Mouse (Mus musculus): Measurements from ENCODE around the gene Mical2. TPM values are rescaled to one million over a fixed set of nuclear protein-coding genes. Genes with fewer than 3 reads are reported as not detected.

Gene Mical2
- polyA plus RNA-seq, 1 experiment from 2014 or later = 2.5 TPM

GRCm38 (mm10) chr7:112228827-112229498, 3.3 kb downstream of the Mical2 start:
- H3K9me3 ChIP-seq (replicated peaks; ENCODE audit: control insufficient read depth, low read length) = no peaks in the 10 kb centered on the region
- H3K36me3 ChIP-seq (replicated peaks; ENCODE audit: control insufficient read depth, insufficient read depth, low read depth, low read length) = no peaks in the 10 kb centered on the region
- H3K4me2 ChIP-seq (ENCODE audit: low read depth, low read length) = no peak overlapping the region
- DNase-seq (ENCODE audit: low spot score) (peak; percentile 36), ATAC-seq (replicated peaks; ENCODE audit: insufficient number of reproducible peaks, low FRiP score, low TSS enrichment, low read depth) (no peak)
- no peak overlapping the region for H3K27ac ChIP-seq (replicated peaks; ENCODE audit: low read depth, low read length)
- H3K9ac ChIP-seq (replicated peaks; ENCODE audit: low read length) = no peak overlapping the region
- 66% methylated on average over 20 of the region's 20 CpGs for WGBS
- peaks cover 6% of the 10 kb centered on the region; the same call in 1 of the 2 replicates for H3K4me1 ChIP-seq (ENCODE audit: control insufficient read depth, insufficient read depth, low read length)
- H3K27me3 ChIP-seq (ENCODE audit: control insufficient read depth, insufficient read depth, low read length) = peaks cover 18% of the 10 kb centered on the region
- no peak overlapping the region for H3K4me3 ChIP-seq (ENCODE audit: low read depth, low read length)

- peaks cover 2% of the 10 kb centered on the region; the same call in 1 of the 2 replicates for H3K4me1 ChIP-seq (ENCODE audit: control insufficient read depth, insufficient read depth, low read length)
- DNase-seq (ENCODE audit: low spot score) (no peak), ATAC-seq (replicated peaks; ENCODE audit: insufficient number of reproducible peaks, low FRiP score, low TSS enrichment, low read depth) (no peak)
- H3K9ac ChIP-seq (replicated peaks; ENCODE audit: low read length) = no peak overlapping the region
- no peaks in the 10 kb centered on the region for H3K36me3 ChIP-seq (replicated peaks; ENCODE audit: control insufficient read depth, insufficient read depth, low read depth, low read length)
- WGBS = 85% methylated on average over 7 of the region's 7 CpGs
- peaks cover 12% of the 10 kb centered on the region for H3K27me3 ChIP-seq (ENCODE audit: control insufficient read depth, insufficient read depth, low read length)
- no peak overlapping the region for H3K4me2 ChIP-seq (ENCODE audit: low read depth, low read length)
- H3K9me3 ChIP-seq (replicated peaks; ENCODE audit: control insufficient read depth, low read length) = no peaks in the 10 kb centered on the region
- H3K4me3 ChIP-seq (ENCODE audit: low read depth, low read length) = no peak overlapping the region
- H3K27ac ChIP-seq (replicated peaks; ENCODE audit: low read depth, low read length) = no peak overlapping the region
These were observed 6.1 kb downstream of the Mical2 start for GRCm38 (mm10) chr7:112231731-112232130.

- H3K36me3 ChIP-seq (replicated peaks; ENCODE audit: control insufficient read depth, insufficient read depth, low read depth, low read length) = no peaks in the 10 kb centered on the region
- H3K4me1 ChIP-seq (ENCODE audit: control insufficient read depth, insufficient read depth, low read length) = peaks cover 2% of the 10 kb centered on the region; the same call in 1 of the 2 replicates
- ATAC-seq (replicated peaks; ENCODE audit: insufficient number of reproducible peaks, low FRiP score, low TSS enrichment, low read depth) (no peak), DNase-seq (ENCODE audit: low spot score) (peak; percentile 62)
- H3K9ac ChIP-seq (replicated peaks; ENCODE audit: low read length) = no peak overlapping the region
- no peak overlapping the region for H3K4me3 ChIP-seq (ENCODE audit: low read depth, low read length)
- H3K27me3 ChIP-seq (ENCODE audit: control insufficient read depth, insufficient read depth, low read length) = no peaks in the 10 kb centered on the region
- H3K9me3 ChIP-seq (replicated peaks; ENCODE audit: control insufficient read depth, low read length) = no peaks in the 10 kb centered on the region
- no peak overlapping the region for H3K27ac ChIP-seq (replicated peaks; ENCODE audit: low read depth, low read length)
- WGBS = 36% methylated on average over 7 of the region's 7 CpGs
- H3K4me2 ChIP-seq (ENCODE audit: low read depth, low read length) = no peak overlapping the region
These were observed 7.8 kb downstream of the Mical2 start for GRCm38 (mm10) chr7:112233345-112234005.

GRCm38 (mm10) chr7:112234410-112234809, 8.8 kb downstream of the Mical2 start:
- 75% methylated on average over 4 of the region's 4 CpGs for WGBS

GRCm38 (mm10) chr7:112235493-112235892, 9.8 kb downstream of the Mical2 start:
- DNase-seq (ENCODE audit: low spot score) (no peak), ATAC-seq (replicated peaks; ENCODE audit: insufficient number of reproducible peaks, low FRiP score, low TSS enrichment, low read depth) (no peak)
- 75% methylated on average over 4 of the region's 4 CpGs for WGBS
- Histone ChIP-seq H3K27me3 (ENCODE audit: control insufficient read depth, insufficient read depth, low read length) (no peaks in the 10 kb centered on the region), H3K4me2 (ENCODE audit: low read depth, low read length) (no peak overlapping the region), H3K9ac (replicated peaks; ENCODE audit: low read length) (no peak overlapping the region), H3K4me3 (ENCODE audit: low read depth, low read length) (no peak overlapping the region), H3K27ac (replicated peaks; ENCODE audit: low read depth, low read length) (no peak overlapping the region), H3K36me3 (replicated peaks; ENCODE audit: control insufficient read depth, insufficient read depth, low read depth, low read length) (no peaks in the 10 kb centered on the region), H3K4me1 (ENCODE audit: control insufficient read depth, insufficient read depth, low read length) (peaks cover 2% of the 10 kb centered on the region; the same call in 1 of the 2 replicates), H3K9me3 (replicated peaks; ENCODE audit: control insufficient read depth, low read length) (no peaks in the 10 kb centered on the region)

More at GRCm38 (mm10) chr7:112234410-112234809, 8.8 kb downstream of the Mical2 start:
- Histone ChIP-seq H3K4me3 (ENCODE audit: low read depth, low read length) (no peak overlapping the region), H3K9ac (replicated peaks; ENCODE audit: low read length) (no peak overlapping the region), H3K4me1 (ENCODE audit: control insufficient read depth, insufficient read depth, low read length) (peaks cover 2% of the 10 kb centered on the region; the same call in 1 of the 2 replicates), H3K9me3 (replicated peaks; ENCODE audit: control insufficient read depth, low read length) (no peaks in the 10 kb centered on the region), H3K36me3 (replicated peaks; ENCODE audit: control insufficient read depth, insufficient read depth, low read depth, low read length) (no peaks in the 10 kb centered on the region), H3K27me3 (ENCODE audit: control insufficient read depth, insufficient read depth, low read length) (no peaks in the 10 kb centered on the region), H3K27ac (replicated peaks; ENCODE audit: low read depth, low read length) (no peak overlapping the region), H3K4me2 (ENCODE audit: low read depth, low read length) (no peak overlapping the region)
- DNase-seq (ENCODE audit: low spot score) = no peak
- no peak for ATAC-seq (replicated peaks; ENCODE audit: insufficient number of reproducible peaks, low FRiP score, low TSS enrichment, low read depth)

- ATAC-seq (replicated peaks; ENCODE audit: insufficient number of reproducible peaks, low FRiP score, low TSS enrichment, low read depth) (no peak), DNase-seq (ENCODE audit: low spot score) (no peak)
- Histone ChIP-seq H3K9me3 (replicated peaks; ENCODE audit: control insufficient read depth, low read length) (no peaks in the 10 kb centered on the region), H3K36me3 (replicated peaks; ENCODE audit: control insufficient read depth, insufficient read depth, low read depth, low read length) (no peaks in the 10 kb centered on the region), H3K27me3 (ENCODE audit: control insufficient read depth, insufficient read depth, low read length) (no peaks in the 10 kb centered on the region), H3K4me2 (ENCODE audit: low read depth, low read length) (no peak overlapping the region), H3K9ac (replicated peaks; ENCODE audit: low read length) (no peak overlapping the region), H3K4me3 (ENCODE audit: low read depth, low read length) (no peak overlapping the region), H3K27ac (replicated peaks; ENCODE audit: low read depth, low read length) (no peak overlapping the region), H3K4me1 (ENCODE audit: control insufficient read depth, insufficient read depth, low read length) (peaks cover 2% of the 10 kb centered on the region; the same call in 1 of the 2 replicates)
- WGBS = 83% methylated on average over 7 of the region's 7 CpGs
These were observed 11.6 kb downstream of the Mical2 start for GRCm38 (mm10) chr7:112237211-112237610.

- Histone ChIP-seq H3K27me3 (ENCODE audit: control insufficient read depth, insufficient read depth, low read length) (no peaks in the 10 kb centered on the region), H3K4me1 (ENCODE audit: control insufficient read depth, insufficient read depth, low read length) (peaks cover 2% of the 10 kb centered on the region; the same call in 1 of the 2 replicates), H3K4me2 (ENCODE audit: low read depth, low read length) (no peak overlapping the region), H3K36me3 (replicated peaks; ENCODE audit: control insufficient read depth, insufficient read depth, low read depth, low read length) (no peaks in the 10 kb centered on the region), H3K4me3 (ENCODE audit: low read depth, low read length) (no peak overlapping the region), H3K27ac (replicated peaks; ENCODE audit: low read depth, low read length) (no peak overlapping the region), H3K9me3 (replicated peaks; ENCODE audit: control insufficient read depth, low read length) (no peaks in the 10 kb centered on the region), H3K9ac (replicated peaks; ENCODE audit: low read length) (no peak overlapping the region)
- 43% methylated on average over 3 of the region's 3 CpGs for WGBS
- DNase-seq (ENCODE audit: low spot score) (no peak), ATAC-seq (replicated peaks; ENCODE audit: insufficient number of reproducible peaks, low FRiP score, low TSS enrichment, low read depth) (no peak)
These were observed 12.2 kb downstream of the Mical2 start for GRCm38 (mm10) chr7:112237868-112238267.

All from embryonic facial prominence, embryonic 11.5 days (tissue).